Mouse (Mus musculus) erythroblast, adult 5-6 weeks (primary cell): ENCODE data around the gene 1700008O03Rik. TPM values are rescaled to one million over a fixed set of nuclear protein-coding genes. Genes with fewer than 3 reads are reported as not detected.

Experiments used
- ATAC-seq: replicated peaks from 2 replicates; pipeline ENCODE4 v1.8.0; 2016; ENCODE audit warnings: moderate number of reproducible peaks, mild to moderate bottlenecking, moderate TSS enrichment, inconsistent platforms; ENCODE audit not compliant: poor library complexity, low FRiP score, severe bottlenecking
- total RNA-seq, 2 experiments: library from RNA; stranded (forward) in 1 of 2; stranded (reverse) in 1 of 2; fragments of 150-400 nt in 1 of 2; fragments of 200-764, 138-1000 nt in 1 of 2; gene quantifications; 2 replicates each; pipeline versions ENCODE4 v1.2.3 to v1.2.4; 2015 to 2017; ENCODE audit warnings: low replicate concordance in 2 of 2

The 1700008O03Rik gene
- total RNA-seq, 2 experiments from 2014 or later, result not detected

GRCm38 (mm10) chr7:44382541-44382940 is 3.1 kb downstream of the 1700008O03Rik start:
- no peak for ATAC-seq

DNA sequence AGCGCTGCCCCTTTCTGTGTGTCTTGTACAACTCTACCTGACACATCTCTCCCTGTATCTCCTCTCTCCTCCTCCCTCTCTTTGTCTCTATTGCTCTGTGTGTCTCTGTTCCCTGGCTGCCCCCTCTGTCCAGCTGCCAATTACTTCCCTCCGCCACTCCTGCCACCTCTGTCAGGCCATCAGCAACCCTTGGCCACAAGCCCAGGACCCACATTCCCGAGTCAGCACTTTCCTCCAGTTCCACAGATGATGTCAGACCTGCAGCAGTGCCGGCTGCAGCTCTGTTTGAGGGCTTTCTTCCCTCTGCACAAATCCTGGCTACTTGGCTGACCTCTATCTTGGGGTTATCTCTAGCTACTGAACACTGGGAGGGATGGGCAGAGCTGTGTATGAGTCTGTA is 7.3 kb downstream of the 1700008O03Rik start:
- no peak for ATAC-seq

- no peak for ATAC-seq
These were observed 9.8 kb downstream of the 1700008O03Rik start for GRCm38 (mm10) chr7:44375793-44376192.

- no peak for ATAC-seq
These were observed 10.4 kb downstream of the 1700008O03Rik start for GRCm38 (mm10) chr7:44375207-44375606.

GRCm38 (mm10) chr7:44374756-44375155 is 10.9 kb downstream of the 1700008O03Rik start:
- ATAC-seq, result no peak

DNA sequence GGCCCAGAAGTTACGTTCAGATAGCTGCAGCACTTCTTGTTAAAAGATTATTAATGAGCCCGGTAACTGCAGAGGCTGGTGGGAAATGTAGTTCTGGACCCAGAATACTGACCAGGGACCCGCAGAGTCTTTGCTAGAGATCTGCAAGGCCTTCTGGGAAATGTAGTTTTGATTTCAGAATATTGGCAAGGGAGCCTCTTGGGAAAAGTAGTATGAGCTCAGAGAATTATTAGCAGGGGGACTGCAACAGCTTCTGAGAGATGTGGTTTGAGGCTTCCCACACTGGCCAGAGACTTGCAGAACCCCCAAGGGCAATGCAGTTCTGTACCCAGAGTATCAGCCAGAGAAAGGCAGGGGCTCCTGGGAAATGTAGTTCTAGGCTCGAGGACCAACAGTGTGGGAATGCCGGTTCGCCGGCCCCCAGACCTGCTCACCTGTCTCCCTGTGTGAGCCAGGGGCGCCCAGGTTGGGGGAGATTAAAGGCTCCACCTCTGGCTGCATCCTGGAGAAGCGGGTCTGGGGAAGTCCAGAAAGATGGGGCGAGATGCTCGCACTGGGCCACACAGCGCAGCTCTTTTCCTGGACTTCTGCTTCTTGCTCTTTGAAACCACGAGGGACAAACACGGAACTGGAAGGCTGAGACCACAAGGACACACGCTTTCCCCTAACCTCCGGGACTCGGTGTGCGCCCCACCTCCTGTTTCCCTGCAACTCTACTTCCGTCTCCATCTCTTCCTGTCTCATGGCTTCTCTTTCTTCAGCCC is 11.5 kb downstream of the 1700008O03Rik start:
- ATAC-seq, result no peak

DNA sequence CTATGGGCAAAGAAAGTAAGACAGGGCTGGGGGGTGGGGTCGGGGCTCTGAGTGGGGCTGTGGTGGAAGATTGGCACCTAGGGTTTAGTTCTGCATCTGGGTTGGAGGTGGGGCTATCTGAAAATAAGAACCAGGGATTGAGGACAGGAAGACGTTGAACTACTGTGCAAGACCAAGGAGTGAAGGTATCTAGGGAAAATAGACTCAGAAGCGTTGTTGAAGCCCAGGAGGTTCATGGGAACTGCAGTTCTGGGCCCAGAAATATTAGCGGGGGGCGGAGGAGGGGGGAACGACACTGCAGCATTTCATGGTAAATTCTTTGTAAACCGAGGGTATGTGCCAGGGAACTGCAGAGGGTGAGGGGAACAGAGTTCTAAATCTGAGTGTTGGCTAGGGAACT is 12.2 kb downstream of the 1700008O03Rik start:
- ATAC-seq, result no peak

- no peak for ATAC-seq
These were observed 12.9 kb downstream of the 1700008O03Rik start for GRCm38 (mm10) chr7:44372678-44373077.

- no peak for ATAC-seq
These were observed 24.8 kb downstream of the 1700008O03Rik start for GRCm38 (mm10) chr7:44360792-44361301.

DNA sequence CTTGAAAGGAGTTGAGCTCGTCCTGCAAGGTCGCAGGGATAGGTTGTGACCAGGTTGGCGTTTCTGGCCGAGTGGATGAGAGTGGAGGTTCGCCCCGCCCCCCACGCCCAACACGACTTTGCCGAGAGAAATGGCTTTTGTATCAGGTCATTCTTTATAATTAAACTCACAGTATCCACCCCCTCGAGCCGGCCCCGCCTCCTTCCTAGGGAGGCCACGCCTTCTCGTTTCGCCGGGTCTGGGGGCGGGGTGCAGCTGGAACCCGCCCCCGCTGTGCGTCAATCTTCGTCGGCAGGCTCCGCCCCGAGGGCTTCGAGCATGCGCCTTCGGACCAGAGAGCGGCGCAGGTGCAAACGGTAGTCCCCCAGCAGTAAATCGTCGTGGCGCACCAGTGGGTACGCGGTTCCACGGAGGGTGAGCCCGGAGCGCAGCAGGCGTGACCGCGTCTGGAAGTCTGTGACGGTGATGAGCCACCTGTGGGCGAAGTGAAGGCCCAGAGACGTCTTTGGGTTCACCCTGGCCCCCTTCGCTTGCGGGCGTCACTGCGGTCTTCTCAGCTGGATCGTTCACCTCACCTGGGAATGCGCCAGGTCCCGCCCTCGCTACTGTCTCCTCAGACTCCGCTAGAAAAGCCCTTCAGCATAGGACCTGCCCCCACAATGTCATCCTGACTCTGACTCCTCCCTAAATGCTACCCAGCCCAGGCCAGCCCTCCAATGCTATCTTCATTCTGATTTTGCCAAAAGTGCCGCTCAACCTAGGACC is 25.5 kb downstream of the 1700008O03Rik start:
- no peak for ATAC-seq

DNA sequence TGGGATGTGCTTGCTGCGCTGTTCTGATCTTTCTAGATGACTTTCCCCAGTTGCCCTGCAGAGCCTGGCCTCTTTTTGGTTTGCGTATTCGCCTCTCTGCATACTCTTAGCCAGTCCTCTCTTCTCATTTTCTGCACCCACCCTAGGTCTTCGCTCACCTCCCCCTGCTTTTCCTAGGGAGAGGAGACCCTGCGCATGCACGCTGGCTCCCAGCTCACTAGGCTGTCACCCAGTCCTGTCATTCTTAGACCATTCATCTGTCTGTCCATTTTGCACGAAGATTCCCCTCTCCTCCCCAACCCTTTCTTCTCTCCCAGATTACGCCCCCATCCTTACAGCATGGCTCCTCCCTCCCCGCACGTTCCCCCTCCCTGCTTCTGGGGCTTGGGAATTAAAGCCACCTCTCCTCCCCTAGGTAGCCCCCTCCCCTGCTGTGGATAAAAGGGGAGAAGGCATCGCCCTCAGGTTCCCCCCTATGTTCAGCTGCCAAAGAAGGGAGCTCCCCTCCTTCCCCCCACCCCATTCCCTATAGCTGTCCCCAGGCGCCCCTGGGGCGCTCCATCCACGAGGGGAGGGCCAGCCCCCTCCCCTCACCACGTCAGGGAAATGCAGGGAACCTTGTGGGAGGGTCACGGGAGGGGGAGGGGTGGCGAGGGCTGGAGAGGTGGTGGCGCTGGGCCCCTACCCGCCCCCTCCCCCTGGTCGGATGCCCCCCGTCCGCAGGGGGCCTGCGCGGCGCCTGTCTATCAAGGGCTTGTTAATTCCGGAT is 26.6 kb downstream of the 1700008O03Rik start:
- no peak for ATAC-seq

- no peak for ATAC-seq
These were observed 27.6 kb downstream of the 1700008O03Rik start for GRCm38 (mm10) chr7:44358012-44358411.

GRCm38 (mm10) chr7:44357531-44357930 is 28.1 kb downstream of the 1700008O03Rik start:
- ATAC-seq, result no peak

DNA sequence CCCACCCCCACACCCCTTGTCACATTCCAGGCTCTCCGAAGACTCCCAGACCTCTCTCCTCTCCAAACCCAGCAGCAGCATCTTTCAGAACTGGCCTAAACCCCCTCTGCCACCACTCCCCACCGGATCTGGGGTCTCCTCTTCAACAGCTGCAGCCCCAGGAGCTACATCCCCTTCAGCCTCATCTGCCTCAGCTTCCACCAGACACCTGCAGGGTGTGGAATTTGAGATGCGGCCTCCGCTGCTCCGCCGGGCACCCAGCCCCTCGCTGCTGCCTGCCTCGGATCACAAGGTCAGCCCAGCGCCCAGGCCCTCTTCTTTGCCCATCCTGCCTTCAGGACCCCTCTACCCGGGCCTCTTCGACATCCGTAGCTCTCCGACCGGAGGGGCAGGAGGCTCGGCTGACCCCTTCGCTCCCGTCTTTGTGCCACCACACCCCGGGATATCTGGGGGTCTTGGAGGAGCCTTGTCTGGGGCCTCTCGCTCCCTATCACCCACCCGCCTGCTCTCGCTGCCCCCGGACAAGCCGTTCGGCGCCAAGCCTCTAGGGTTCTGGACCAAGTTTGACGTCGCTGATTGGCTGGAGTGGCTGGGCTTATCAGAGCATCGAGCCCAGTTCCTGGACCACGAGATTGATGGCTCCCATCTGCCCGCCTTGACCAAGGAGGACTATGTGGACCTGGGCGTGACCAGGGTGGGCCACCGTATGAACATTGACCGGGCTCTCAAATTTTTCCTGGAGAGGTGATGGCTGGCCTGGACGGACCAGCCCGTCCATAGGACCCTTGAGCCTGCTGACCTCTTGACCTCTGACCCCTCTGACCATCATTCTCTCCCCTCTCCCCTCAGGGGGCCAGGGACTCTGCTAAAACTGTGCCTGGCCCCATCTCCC is 28.8 kb downstream of the 1700008O03Rik start:
- ATAC-seq, result no peak

- no peak for ATAC-seq
These were observed 30.2 kb downstream of the 1700008O03Rik start for GRCm38 (mm10) chr7:44355411-44355810.

DNA sequence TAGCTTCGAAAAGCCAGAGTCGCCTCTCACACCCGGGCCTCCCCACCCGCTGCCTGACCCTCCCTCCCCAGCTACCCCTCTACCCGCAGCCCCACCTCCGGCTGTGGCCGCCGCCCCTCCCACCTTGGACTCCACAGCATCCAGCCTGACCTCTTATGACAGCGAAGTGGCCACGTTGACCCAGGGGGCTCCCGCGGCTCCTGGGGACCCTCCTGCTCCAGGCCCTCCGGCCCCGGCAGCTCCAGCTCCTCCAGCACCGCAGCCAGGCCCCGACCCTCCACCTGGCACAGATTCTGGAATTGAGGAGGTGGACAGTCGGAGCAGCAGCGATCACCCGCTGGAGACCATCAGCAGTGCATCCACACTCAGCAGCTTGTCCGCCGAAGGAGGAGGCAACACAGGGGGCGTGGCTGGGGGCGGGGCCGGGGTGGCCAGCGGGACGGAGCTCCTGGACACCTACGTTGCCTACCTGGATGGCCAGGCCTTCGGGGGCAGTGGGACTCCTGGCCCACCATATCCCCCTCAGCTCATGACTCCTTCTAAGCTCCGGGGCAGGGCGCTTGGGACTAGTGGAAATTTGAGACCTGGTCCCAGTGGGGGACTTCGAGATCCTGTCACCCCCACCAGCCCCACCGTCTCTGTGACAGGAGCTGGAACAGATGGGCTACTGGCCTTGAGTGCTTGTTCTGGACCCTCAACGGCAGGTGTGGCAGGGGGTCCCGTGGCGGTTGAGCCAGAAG is 31.8 kb downstream of the 1700008O03Rik start:
- ATAC-seq, result no peak

GRCm38 (mm10) chr7:44352750-44353600 is 32.6 kb downstream of the 1700008O03Rik start:
- ATAC-seq, result no peak
